ENCODE assay signal across 7 mouse cellular contexts in genomic region chr10:120183342-120183741, GRCm38 (mm10).
"Had no signal": no experiment of that assay in that cellular context is flagged by ENCODE, and none has a peak within 500 bp of the region (broad histone marks: within the 10 kb centered on the region; RNA-seq: fewer than 3 reads in every experiment).

No protein-coding gene starts in this region.

- H3K27me3 ChIP-seq: liver, embryonic 15.5 days; neural tube, embryonic 12.5 days had no signal

- H3K4me1 ChIP-seq: limb, embryonic 10.5 days; liver, embryonic 15.5 days; neural tube, embryonic 12.5 days had no signal

- DNase-seq: lung, embryonic 14.5 days; midbrain, embryonic 14.5 days; thymus, adult 18-20 months; thymus, postnatal 14 days had no signal

- H3K4me3 ChIP-seq: limb, embryonic 10.5 days; liver, embryonic 15.5 days; neural tube, embryonic 12.5 days had no signal

- H3K9me3 ChIP-seq: limb, embryonic 10.5 days; liver, embryonic 15.5 days; neural tube, embryonic 12.5 days had no signal

- H3K36me3 ChIP-seq: limb, embryonic 10.5 days; liver, embryonic 15.5 days; neural tube, embryonic 12.5 days had no signal
